Mouse (Mus musculus) kidney, postnatal 0 days (tissue): Measurements from ENCODE around the gene Arhgap27. TPM values are rescaled to one million over a fixed set of nuclear protein-coding genes. Genes with fewer than 3 reads are reported as not detected.

Experiments used
- ATAC-seq: fragments of 200-750 bp; cut with Nextera tagmentation; replicated peaks from 2 replicates; pipeline ENCODE4 v1.8.0; 2017; ENCODE audit warnings: low read depth, moderate number of reproducible peaks, moderate TSS enrichment, moderate library complexity; ENCODE audit not compliant: low FRiP score
- DNase-seq: peaks from one replicate; pipeline ENCODE4 v3.0.0-alpha.2; 2016; ENCODE audit warnings: low spot score
- H3K27ac ChIP-seq: fragments of 300-500 bp; sonication (generic); 2 replicates; pipeline ENCODE4 v1.5.1; 2014; ENCODE audit warnings: mild to moderate bottlenecking
- H3K27me3 ChIP-seq: fragments of 300-500 bp; sonication (generic); 2 replicates; pipeline ENCODE4 v1.6.1; 2014; ENCODE audit warnings: low read length, mixed read lengths; ENCODE audit not compliant: insufficient read depth
- H3K36me3 ChIP-seq: fragments of 300-500 bp; sonication (generic); 2 replicates; pipeline ENCODE4 v1.6.1; 2014; ENCODE audit warnings: low read length, mixed read lengths; ENCODE audit not compliant: insufficient read depth
- H3K4me1 ChIP-seq: fragments of 300-500 bp; sonication (generic); replicated peaks from 2 replicates; pipeline ENCODE4 v1.6.1; 2014; ENCODE audit warnings: antibody characterized with exemption, low read length, mixed read lengths; ENCODE audit not compliant: insufficient read depth
- H3K4me2 ChIP-seq: fragments of 300-500 bp; sonication (generic); 2 replicates; pipeline ENCODE4 v1.6.1; 2014; ENCODE audit warnings: mild to moderate bottlenecking, low read length, moderate library complexity, mixed read lengths
- H3K4me3 ChIP-seq: fragments of 300-500 bp; sonication (generic); replicated peaks from 2 replicates; pipeline ENCODE4 v1.5.1; 2014; ENCODE audit warnings: low read depth, low read length
- H3K9ac ChIP-seq: fragments of 300-500 bp; sonication (generic); 2 replicates; pipeline ENCODE4 v1.6.1; 2014; ENCODE audit warnings: low read depth, low read length
- H3K9me3 ChIP-seq: fragments of 300-500 bp; sonication (generic); replicated peaks from 2 replicates; pipeline ENCODE4 v1.6.1; 2016; ENCODE audit warnings: low read length, inconsistent platforms, mixed read lengths
- CTCF ChIP-seq: IDR thresholded peaks from 2 replicates; pipeline ENCODE4 v1.5.1; 2016; ENCODE audit warnings: antibody characterized with exemption, low read depth, mild to moderate bottlenecking, moderate library complexity
- WGBS: fragments of 180-500 bp; shearing (Covaris S2); extraction: QIAGEN DNeasy Blood & Tissue Kit; methylation state at CpG from one replicate; pipeline ENCODE4 v1.1.7; 2014; 5-methylcytosine and 5-hydroxymethylcytosine counted together
- polyA plus RNA-seq: library from polyadenylated mRNA; unstranded; fragments of >200 nt; fragmentation: Nextera tagmentation; extraction: Ambion mirVana; gene quantifications from 2 replicates; pipeline ENCODE4 v1.2.1, GENCODE M21; 2015

Gene Arhgap27
- polyA plus RNA-seq, 1 experiment from 2014 or later: 16.6 TPM

DNA sequence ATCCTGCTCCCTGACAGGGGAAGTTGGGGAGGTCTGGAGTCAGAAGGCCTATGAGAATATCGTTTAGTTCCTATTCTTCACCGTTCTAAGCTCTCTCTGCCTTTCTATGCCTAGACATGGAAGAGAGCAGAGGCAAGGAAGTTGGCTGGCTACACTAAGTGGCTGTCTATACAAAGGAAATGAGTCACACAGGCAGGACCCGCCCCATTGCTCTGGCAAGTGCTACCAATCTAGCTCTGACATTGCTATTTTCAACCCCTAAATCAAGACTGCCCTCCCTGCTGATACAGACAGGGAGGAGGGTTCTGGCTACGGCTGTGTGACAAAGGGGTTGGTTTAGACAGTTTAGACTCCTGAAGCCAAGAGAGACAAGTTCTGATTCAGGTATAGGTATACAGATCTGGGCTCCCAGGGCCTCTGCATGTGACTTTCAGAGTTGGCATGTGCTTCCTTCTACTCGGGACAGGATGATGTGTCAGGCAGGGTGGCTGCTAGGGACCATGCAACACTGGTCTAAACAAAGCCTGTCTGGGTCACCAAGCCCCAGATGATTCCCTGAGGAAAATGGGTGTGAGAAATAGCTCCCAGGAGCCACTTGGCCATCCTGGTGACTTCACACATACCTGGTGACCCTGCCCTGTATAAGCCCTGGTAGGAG is 18.6 kb upstream of the Arhgap27 start:
- DNase-seq (peak; percentile 70), ATAC-seq (peak; percentile 25; the same call in 1 of the 2 replicates)
- H3K36me3 ChIP-seq: peaks cover 12% of the 10 kb centered on the region; the same call in 1 of the 2 replicates
- peak overlapping the region; percentile 50 for H3K27ac ChIP-seq
- H3K27me3 ChIP-seq: no peaks in the 10 kb centered on the region
- no peak overlapping the region for H3K4me2 ChIP-seq
- 38% methylated on average over 5 of the region's 5 CpGs for WGBS
- no peak overlapping the region for H3K4me3 ChIP-seq
- no peaks in the 10 kb centered on the region for H3K9me3 ChIP-seq
- H3K4me1 ChIP-seq: peaks cover 15% of the 10 kb centered on the region
- no peak for TF ChIP-seq CTCF
- H3K9ac ChIP-seq: no peak overlapping the region

DNA sequence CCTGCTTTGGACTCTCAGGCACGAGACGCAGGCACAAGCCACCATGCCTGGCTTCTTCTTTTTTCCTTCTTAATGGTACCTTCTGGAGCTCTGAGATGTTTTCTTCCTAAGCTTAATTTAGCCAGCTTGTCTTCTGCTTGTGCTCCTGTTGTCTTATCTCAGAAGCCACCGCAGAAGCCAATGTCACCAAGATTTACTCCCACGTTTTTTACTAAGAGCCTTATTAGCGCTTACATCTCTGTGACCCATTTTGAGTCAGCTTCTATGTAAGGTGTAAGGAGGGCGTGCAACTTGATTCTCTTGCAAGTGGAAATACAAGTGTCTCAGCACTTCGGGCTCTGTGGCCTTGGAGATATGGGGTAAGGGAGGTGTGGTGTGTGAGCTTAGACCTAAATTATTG is 18.0 kb upstream of the Arhgap27 start:
- ATAC-seq (no peak), DNase-seq (no peak)
- Histone ChIP-seq H3K9me3 (no peaks in the 10 kb centered on the region), H3K4me2 (no peak overlapping the region), H3K36me3 (peaks cover 6% of the 10 kb centered on the region; the same call in 1 of the 2 replicates), H3K27me3 (no peaks in the 10 kb centered on the region), H3K9ac (no peak overlapping the region), H3K27ac (peak overlapping the region; percentile 50), H3K4me1 (peaks cover 15% of the 10 kb centered on the region), H3K4me3 (no peak overlapping the region)
- WGBS: 83% methylated on average over 7 of the region's 7 CpGs
- TF ChIP-seq CTCF: no peak

DNA sequence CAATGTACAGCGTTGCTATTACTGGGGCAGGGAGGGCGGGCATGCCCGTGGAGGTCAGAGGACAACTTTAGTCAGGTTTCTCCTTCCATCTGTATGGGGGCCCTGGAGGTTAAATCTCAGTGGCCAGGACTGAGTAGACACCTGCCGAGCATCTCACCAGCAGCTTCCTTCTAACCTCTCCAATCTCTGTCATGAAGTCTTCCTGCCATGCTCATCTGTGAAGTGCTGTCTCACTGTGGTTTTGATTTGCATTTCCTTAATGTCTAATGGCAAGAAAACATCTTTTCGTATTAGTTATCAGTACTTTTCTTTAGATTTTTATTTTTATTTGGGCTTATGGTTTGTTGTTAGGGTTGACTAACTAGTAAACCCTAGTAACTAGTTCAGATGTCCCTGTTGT is 17.0 kb upstream of the Arhgap27 start:
- peaks cover 15% of the 10 kb centered on the region for H3K4me1 ChIP-seq
- H3K4me3 ChIP-seq: no peak overlapping the region
- H3K36me3 ChIP-seq: peaks cover 6% of the 10 kb centered on the region; the same call in 1 of the 2 replicates
- ATAC-seq (no peak), DNase-seq (no peak)
- H3K27me3 ChIP-seq: no peaks in the 10 kb centered on the region
- no peak overlapping the region for H3K27ac ChIP-seq
- H3K9me3 ChIP-seq: no peaks in the 10 kb centered on the region
- TF ChIP-seq CTCF: no peak
- no peak overlapping the region for H3K9ac ChIP-seq
- H3K4me2 ChIP-seq: no peak overlapping the region
- 67% methylated on average over 5 of the region's 5 CpGs for WGBS

DNA sequence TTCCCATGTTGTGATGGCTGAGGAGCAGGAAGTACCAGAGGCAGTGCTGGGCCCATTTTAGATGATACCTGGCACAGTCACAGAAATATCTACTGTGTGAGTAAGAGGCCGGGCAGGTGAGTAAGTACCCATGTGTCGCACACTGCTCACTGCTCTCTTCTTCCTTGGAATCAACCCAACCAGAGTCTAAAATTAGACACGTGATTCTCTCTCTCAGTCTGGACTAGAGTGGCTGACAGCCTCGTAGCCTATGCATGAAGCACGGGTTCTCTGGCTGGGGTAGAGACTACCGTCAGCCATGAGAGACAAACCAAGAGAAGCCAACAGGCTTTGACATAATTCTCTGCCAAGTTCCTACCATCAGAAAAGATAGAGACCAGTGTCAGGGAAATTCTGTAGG is 14.8 kb upstream of the Arhgap27 start:
- Histone ChIP-seq H3K4me2 (no peak overlapping the region), H3K36me3 (peaks cover 6% of the 10 kb centered on the region; the same call in 1 of the 2 replicates), H3K9ac (no peak overlapping the region), H3K4me3 (no peak overlapping the region), H3K9me3 (no peaks in the 10 kb centered on the region), H3K27ac (no peak overlapping the region), H3K4me1 (peaks cover 13% of the 10 kb centered on the region), H3K27me3 (no peaks in the 10 kb centered on the region)
- TF ChIP-seq CTCF: no peak
- WGBS: 83% methylated on average over 6 of the region's 6 CpGs
- ATAC-seq (no peak), DNase-seq (no peak)

DNA sequence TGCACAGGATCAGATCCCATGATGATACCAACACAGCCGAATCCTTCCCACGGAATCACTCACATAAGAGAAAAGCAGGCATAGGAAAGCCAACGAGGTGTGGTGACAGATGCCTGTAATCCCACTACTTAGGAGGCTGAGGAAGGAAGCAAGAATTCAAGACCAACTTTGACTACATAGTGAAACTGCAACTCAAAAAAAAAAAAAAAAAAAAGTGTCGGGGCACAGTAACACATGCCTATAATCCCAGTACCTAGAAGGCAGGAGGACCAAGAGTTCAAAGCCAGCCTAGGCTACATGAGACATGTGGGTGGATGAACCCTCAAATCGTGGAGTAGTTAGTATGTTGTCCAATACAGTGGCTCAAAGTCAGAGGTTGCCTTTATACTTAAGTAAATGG is 12.3 kb upstream of the Arhgap27 start:
- ATAC-seq (no peak), DNase-seq (no peak)
- 75% methylated on average over 5 of the region's 5 CpGs for WGBS
- H3K36me3 ChIP-seq: peaks cover 7% of the 10 kb centered on the region; the same call in 1 of the 2 replicates
- H3K4me3 ChIP-seq: no peak overlapping the region
- no peak for TF ChIP-seq CTCF
- no peaks in the 10 kb centered on the region for H3K9me3 ChIP-seq
- no peaks in the 10 kb centered on the region for H3K27me3 ChIP-seq
- H3K27ac ChIP-seq: no peak overlapping the region
- no peaks in the 10 kb centered on the region for H3K4me1 ChIP-seq
- H3K9ac ChIP-seq: no peak overlapping the region
- H3K4me2 ChIP-seq: no peak overlapping the region

DNA sequence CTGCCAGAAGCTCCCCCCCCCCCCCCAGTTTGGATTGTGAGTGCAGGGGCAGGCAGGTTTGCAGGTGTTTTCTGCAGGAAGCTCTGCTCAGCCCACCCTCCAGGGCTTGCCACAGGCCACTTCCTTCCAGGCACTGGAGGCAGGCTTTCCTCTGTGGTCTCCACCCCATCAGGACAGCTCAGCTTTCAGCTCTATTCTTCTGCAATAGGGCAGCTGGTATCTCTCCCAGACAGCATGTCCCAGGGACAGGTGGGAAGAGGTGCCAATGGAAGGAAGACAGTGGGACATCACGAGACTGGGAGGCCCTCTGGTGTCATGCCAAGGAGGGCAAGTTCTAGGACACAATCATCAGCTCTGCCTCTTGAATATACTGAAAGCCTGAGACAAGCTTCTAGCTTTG is 11.8 kb upstream of the Arhgap27 start:
- no peaks in the 10 kb centered on the region for H3K27me3 ChIP-seq
- ATAC-seq (no peak), DNase-seq (no peak)
- H3K4me1 ChIP-seq: no peaks in the 10 kb centered on the region
- H3K36me3 ChIP-seq: peaks cover 12% of the 10 kb centered on the region; the same call in 1 of the 2 replicates
- H3K4me3 ChIP-seq: no peak overlapping the region
- TF ChIP-seq CTCF: no peak
- H3K9me3 ChIP-seq: no peaks in the 10 kb centered on the region
- WGBS: 60% methylated on average over 1 of the region's 1 CpGs
- H3K9ac ChIP-seq: no peak overlapping the region
- no peak overlapping the region for H3K4me2 ChIP-seq
- H3K27ac ChIP-seq: no peak overlapping the region

DNA sequence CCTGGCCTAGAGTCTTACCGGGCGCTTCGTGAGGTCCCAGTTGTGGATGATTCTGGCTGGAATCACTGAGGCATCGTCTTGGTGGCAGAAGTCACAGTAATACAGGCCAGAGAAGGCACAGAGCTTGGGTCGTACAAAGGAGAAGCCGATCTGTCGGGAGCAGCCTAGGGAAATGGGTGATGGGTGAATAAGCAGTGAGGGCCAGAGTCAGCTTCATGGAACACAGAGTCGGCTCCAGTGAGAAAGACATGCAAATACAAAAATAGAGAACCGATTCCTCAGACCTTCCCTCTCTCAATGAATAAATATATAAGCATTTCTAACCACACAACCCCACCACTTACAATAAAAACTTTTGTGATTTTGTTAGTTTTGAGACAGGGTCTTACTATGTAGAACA is 10.4 kb upstream of the Arhgap27 start:
- no peak overlapping the region for H3K4me2 ChIP-seq
- ATAC-seq: no peak
- H3K9ac ChIP-seq: no peak overlapping the region
- TF ChIP-seq CTCF: no peak
- no peaks in the 10 kb centered on the region for H3K27me3 ChIP-seq
- 87% methylated on average over 9 of the region's 9 CpGs for WGBS
- no peaks in the 10 kb centered on the region for H3K9me3 ChIP-seq
- no peaks in the 10 kb centered on the region for H3K4me1 ChIP-seq
- no peak for DNase-seq
- H3K27ac ChIP-seq: no peak overlapping the region
- H3K4me3 ChIP-seq: no peak overlapping the region
- peaks cover 12% of the 10 kb centered on the region; the same call in 1 of the 2 replicates for H3K36me3 ChIP-seq
